8 mouse cellular contexts compared by ENCODE assay signal in the genomic region with DNA sequence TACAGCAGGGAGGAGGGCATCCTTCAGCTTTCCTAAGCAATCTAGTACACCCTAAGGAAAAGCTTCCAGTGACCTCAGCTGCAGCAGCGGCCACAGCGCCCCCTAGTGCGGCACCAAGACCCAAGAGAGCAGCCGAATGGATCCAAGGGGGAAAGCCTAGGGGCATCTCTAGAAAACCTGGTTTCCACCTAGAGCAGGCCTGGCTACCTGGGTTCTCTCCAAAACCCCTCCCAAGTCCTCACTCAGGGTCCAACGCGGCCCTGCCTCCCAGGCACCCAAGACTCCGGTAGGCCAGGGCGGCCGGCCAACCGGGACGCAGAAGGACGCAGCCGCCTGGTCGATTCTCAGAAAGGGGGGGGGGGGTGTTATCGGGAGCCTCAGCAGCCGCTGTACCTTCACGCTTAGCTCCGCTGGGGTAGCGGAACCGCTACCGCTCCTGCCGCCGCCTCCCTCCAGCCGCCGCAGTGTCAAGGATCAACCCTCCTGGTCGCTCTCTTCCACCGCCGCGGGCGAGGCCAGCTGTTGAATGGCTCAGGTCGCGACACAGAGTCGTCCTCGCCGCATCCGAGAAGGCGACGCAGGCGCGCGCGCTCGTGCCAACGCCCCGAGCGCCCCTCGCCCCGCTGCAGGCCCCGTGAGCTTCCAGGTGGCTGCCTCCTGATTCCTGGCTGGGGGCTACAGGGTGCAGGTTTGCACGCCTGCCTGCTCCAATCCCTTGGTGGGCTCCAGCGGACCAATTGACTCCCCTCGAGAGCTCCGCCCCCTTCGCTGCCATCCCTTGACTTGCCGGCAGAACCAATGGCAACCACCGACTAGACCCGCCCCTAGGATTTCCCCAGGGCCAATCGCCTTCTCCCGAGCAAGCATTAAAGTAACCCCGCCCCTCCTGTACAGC. TPM values are rescaled to one million over a fixed set of nuclear protein-coding genes. Genes with fewer than 3 reads are reported as not detected.
DNase-seq lines count a peak whose midpoint lies in the region; ATAC-seq and TF ChIP-seq lines count a peak whose summit lies in the region.

Akap17b (minus strand) TSS at position 739 of the 895 bp plus-strand sequence.

- H3K4me2 ChIP-seq in embryonic facial prominence, embryonic 13.5 days = peak within 1 kb of the TSS; percentile 53
- H3K4me2 ChIP-seq in limb, embryonic 11.5 days (ENCODE audit: low read depth, severe bottlenecking) = peak within 1 kb of the TSS; percentile 42; the same call in 1 of the 2 replicates
- H3K4me2 ChIP-seq in midbrain, embryonic 13.5 days (replicated peaks) = peak within 1 kb of the TSS; percentile 55

- no peaks in the 10 kb centered on the region for H3K79me2 ChIP-seq in heart, adult 2 months (replicated peaks; ENCODE audit: control insufficient read depth, insufficient read depth, low read length)

- no peak for TF ChIP-seq POLR2A in heart, adult 2 months (IDR thresholded peaks at IDR 0.05; ENCODE audit: insufficient read depth, low read depth, low read length)
- no peak for TF ChIP-seq POLR2A in kidney, adult 2 months (IDR thresholded peaks at IDR 0.05; ENCODE audit: low read depth, low read length)
- TF ChIP-seq POLR2A in small intestine, adult 2 months (IDR thresholded peaks at IDR 0.05; ENCODE audit: low read depth, low read length) = no peak

- no peak for TF ChIP-seq EP300 in heart, adult 2 months (IDR thresholded peaks at IDR 0.05; ENCODE audit: insufficient read depth, low read depth, low read length)

- H3K27ac ChIP-seq in embryonic facial prominence, embryonic 13.5 days = peak within 1 kb of the TSS; percentile 62; the same call in 1 of the 2 replicates
- H3K27ac ChIP-seq in heart, adult 2 months = peak within 1 kb of the TSS; percentile 67
- peak within 1 kb of the TSS; percentile 59 for H3K27ac ChIP-seq in kidney, adult 2 months (ENCODE audit: insufficient read depth, low read depth, low read length)
- H3K27ac ChIP-seq in limb, embryonic 11.5 days (replicated peaks; ENCODE audit: low read depth, low read length) = no peak within 1 kb of the TSS
- peak within 1 kb of the TSS; percentile 79 for H3K27ac ChIP-seq in midbrain, embryonic 13.5 days
- peak within 1 kb of the TSS; percentile 19; the same call in 1 of the 2 replicates for H3K27ac ChIP-seq in small intestine, adult 2 months (ENCODE audit: insufficient read depth, low read depth, low read length)

- 17% methylated on average over 54 of the region's 60 CpGs for WGBS in embryonic facial prominence, embryonic 13.5 days
- WGBS in heart, adult 2 months = 20% methylated on average over 52 of the region's 60 CpGs
- under 1% methylated on average over 49 of the region's 60 CpGs for WGBS in kidney, adult 2 months
- WGBS in limb, embryonic 11.5 days = 22% methylated on average over 53 of the region's 60 CpGs
- WGBS in midbrain, embryonic 13.5 days = 23% methylated on average over 52 of the region's 60 CpGs
- WGBS in small intestine, adult 2 months = 13% methylated on average over 59 of the region's 60 CpGs

- H3K4me1 ChIP-seq in embryonic facial prominence, embryonic 13.5 days = no peaks in the 10 kb centered on the region
- H3K4me1 ChIP-seq in heart, adult 2 months (ENCODE audit: control insufficient read depth, insufficient read depth, low read length) = peaks cover 3% of the 10 kb centered on the region
- no peaks in the 10 kb centered on the region for H3K4me1 ChIP-seq in kidney, adult 2 months (ENCODE audit: control insufficient read depth, insufficient read depth, low read length)
- H3K4me1 ChIP-seq in limb, embryonic 11.5 days (ENCODE audit: control insufficient read depth, insufficient read depth, low read length) = no peaks in the 10 kb centered on the region
- H3K4me1 ChIP-seq in midbrain, embryonic 13.5 days (replicated peaks) = peaks cover 5% of the 10 kb centered on the region; the same call in 1 of the 2 replicates
- no peaks in the 10 kb centered on the region for H3K4me1 ChIP-seq in small intestine, adult 2 months (ENCODE audit: control insufficient read depth, insufficient read depth, insufficient read length, low read length)

- peak within 1 kb of the TSS; percentile 60 for H3K4me3 ChIP-seq in embryonic facial prominence, embryonic 13.5 days
- peak within 1 kb of the TSS; percentile 61 for H3K4me3 ChIP-seq in heart, adult 2 months
- peak within 1 kb of the TSS; percentile 86 for H3K4me3 ChIP-seq in kidney, adult 2 months (ENCODE audit: insufficient read depth, low read depth, low read length)
- H3K4me3 ChIP-seq in limb, embryonic 11.5 days (ENCODE audit: low read depth, low read length) = peak within 1 kb of the TSS; percentile 53
- H3K4me3 ChIP-seq in midbrain, embryonic 13.5 days (replicated peaks) = peak within 1 kb of the TSS; percentile 60
- H3K4me3 ChIP-seq in small intestine, adult 2 months (ENCODE audit: low read depth, low read length) = peak within 1 kb of the TSS; percentile 86

- no peaks in the 10 kb centered on the region for H3K9me3 ChIP-seq in embryonic facial prominence, embryonic 13.5 days
- H3K9me3 ChIP-seq in limb, embryonic 11.5 days (ENCODE audit: control insufficient read depth, low read length) = no peaks in the 10 kb centered on the region
- no peaks in the 10 kb centered on the region for H3K9me3 ChIP-seq in midbrain, embryonic 13.5 days

- H3K27me3 ChIP-seq in embryonic facial prominence, embryonic 13.5 days = no peaks in the 10 kb centered on the region
- H3K27me3 ChIP-seq in heart, adult 2 months (ENCODE audit: control insufficient read depth, insufficient read depth, low read length) = no peaks in the 10 kb centered on the region
- no peaks in the 10 kb centered on the region for H3K27me3 ChIP-seq in kidney, adult 2 months (replicated peaks; ENCODE audit: control insufficient read depth, insufficient read depth, low read length)
- no peaks in the 10 kb centered on the region for H3K27me3 ChIP-seq in limb, embryonic 11.5 days (ENCODE audit: control insufficient read depth, insufficient read depth, low read length)
- H3K27me3 ChIP-seq in midbrain, embryonic 13.5 days = no peaks in the 10 kb centered on the region
- H3K27me3 ChIP-seq in small intestine, adult 2 months (ENCODE audit: control insufficient read depth, insufficient read depth, low read length) = no peaks in the 10 kb centered on the region

- DNase-seq in 3T3-L1 (ENCODE audit: low read depth, low spot score) = peak; percentile 93
- DNase-seq in adrenal gland, postnatal 4 days (ENCODE audit: low spot score in 2 of 2) = peak; percentile 25 to 59
- peak; percentile 80 to 87 for DNase-seq in heart, adult 2 months
- peak; percentile 88 for DNase-seq in kidney, adult 2 months
- DNase-seq in limb, embryonic 11.5 days (ENCODE audit: low spot score) = peak; percentile 86

- peak; percentile 85 for ATAC-seq in embryonic facial prominence, embryonic 13.5 days (ENCODE audit: insufficient number of reproducible peaks, insufficient read depth, low FRiP score, low TSS enrichment, low read depth)
- peak; percentile 93 for ATAC-seq in limb, embryonic 11.5 days (ENCODE audit: insufficient number of reproducible peaks, low FRiP score, low TSS enrichment, low read depth)
- ATAC-seq in midbrain, embryonic 13.5 days = peak; percentile 96

- H3K36me3 ChIP-seq in embryonic facial prominence, embryonic 13.5 days = no peaks in the 10 kb centered on the region
- H3K36me3 ChIP-seq in heart, adult 2 months (ENCODE audit: control insufficient read depth, insufficient read depth, low read length) = no peaks in the 10 kb centered on the region
- H3K36me3 ChIP-seq in kidney, adult 2 months (ENCODE audit: control insufficient read depth, insufficient read depth, low read length) = no peaks in the 10 kb centered on the region
- no peaks in the 10 kb centered on the region for H3K36me3 ChIP-seq in limb, embryonic 11.5 days (ENCODE audit: control insufficient read depth, insufficient read depth, low read length)
- no peaks in the 10 kb centered on the region for H3K36me3 ChIP-seq in midbrain, embryonic 13.5 days
- H3K36me3 ChIP-seq in small intestine, adult 2 months (ENCODE audit: control insufficient read depth, insufficient read depth, low read length) = no peaks in the 10 kb centered on the region

- intact Hi-C loops in heart, adult 2 months (cut with DNase I) = loop anchor here (2.0 to 5.0 kb wide), 2 partner anchors 46 to 102 kb away; partner anchors contain the start of gene Pgrmc1

- peak within 1 kb of the TSS; percentile 73 for H3K9ac ChIP-seq in embryonic facial prominence, embryonic 13.5 days
- peak within 1 kb of the TSS; percentile 77 for H3K9ac ChIP-seq in heart, adult 2 months (ENCODE audit: low read depth, low read length)
- H3K9ac ChIP-seq in limb, embryonic 11.5 days (ENCODE audit: low read length) = peak within 1 kb of the TSS; percentile 56
- H3K9ac ChIP-seq in midbrain, embryonic 13.5 days (replicated peaks) = peak within 1 kb of the TSS; percentile 73

- TF ChIP-seq CTCF in heart, adult 2 months (IDR thresholded peaks at IDR 0.05) = peak; percentile 77
- peak; percentile 53 for TF ChIP-seq CTCF in kidney, adult 2 months (conservative IDR thresholded peaks at IDR 0.05; ENCODE audit: insufficient read depth, insufficient read length, low read depth, low read length)
- TF ChIP-seq CTCF in small intestine, adult 2 months (IDR thresholded peaks at IDR 0.05; ENCODE audit: extremely low read depth, insufficient read length, insufficient replicate concordance, low read depth, low read length) = peak; percentile 65; the same call in 1 of the 2 replicates

RNA-seq across cellular contexts. Expression of gene Akap17b, which starts in this region (rescaled TPM):
- total RNA-seq in adrenal gland, postnatal 4 days (2021) = 10 to 100 TPM in 1 of 2 experiments, 1 to 10 TPM in 1; 9.6 to 10.6 TPM
- polyA plus RNA-seq in embryonic facial prominence, embryonic 13.5 days (2015; fragmentation: Nextera tagmentation; extraction: Ambion mirVana) = 2.9 and 3.5 TPM in 2 replicates
- 1 to 10 TPM; 2.4 to 2.5 TPM for total RNA-seq in heart, adult 2 months (2021)
- 0.45 and 1.2 TPM in 2 replicates for polyA plus RNA-seq in heart, adult 2 months (2012; rRNA removed)
- 0.56 and 0.64 TPM in 2 replicates for polyA plus RNA-seq in kidney, adult 2 months (2012; rRNA removed)
- polyA plus RNA-seq in limb, embryonic 11.5 days (2014; fragmentation: Nextera tagmentation; extraction: Ambion mirVana) = 2.2 and 2.6 TPM in 2 replicates
- 5.0 and 5.4 TPM in 2 replicates for polyA plus RNA-seq in midbrain, embryonic 13.5 days (2015; fragmentation: Nextera tagmentation; extraction: Ambion mirVana)
- polyA plus RNA-seq in small intestine, adult 2 months (2012; rRNA removed) = 0.15 and 0.20 TPM in 2 replicates

Comparison
In these comparisons a context has a peak if more than half of its experiments do, and no peak if none do; other contexts are left out.
1. Peak in DNase-seq, H3K4me3 ChIP-seq and H3K27ac ChIP-seq in kidney, adult 2 months; RNA of the gene not detected or under 1 TPM.
2. DNase-seq: peak in every context shown above with its lines; median percentile 93 in 3T3-L1; 88 in kidney, adult 2 months; 86 in limb, embryonic 11.5 days; 84 in heart, adult 2 months; 42 in adrenal gland, postnatal 4 days.